Mouse (Mus musculus) forebrain, embryonic 14.5 days (tissue): ENCODE measurements around the gene Tspan5. TPM values are rescaled to one million over a fixed set of nuclear protein-coding genes. Genes with fewer than 3 reads are reported as not detected.

Experiments used
- ATAC-seq: fragments of 200-750 bp; cut with Nextera tagmentation; 2 replicates; pipeline ENCODE4 v1.8.0; 2017; ENCODE audit warnings: mild to moderate bottlenecking, moderate library complexity
- DNase-seq: peaks from one replicate; pipeline ENCODE4 v3.0.0-alpha.2; 2015; ENCODE audit warnings: low spot score
- H3K27ac ChIP-seq: fragments of 300-500 bp; sonication (generic); 2 replicates; pipeline ENCODE4 v1.5.1; 2014; ENCODE audit warnings: low read depth, mild to moderate bottlenecking, control low read depth, low read length, moderate library complexity
- H3K27me3 ChIP-seq: fragments of 300-500 bp; sonication (generic); replicated peaks from 2 replicates; pipeline ENCODE4 v1.6.1; 2014; ENCODE audit warnings: low read length, control low read depth, mixed read lengths; ENCODE audit not compliant: control insufficient read depth, insufficient read depth
- H3K36me3 ChIP-seq: fragments of 300-500 bp; sonication (generic); 2 replicates; pipeline ENCODE4 v1.6.1; 2014; ENCODE audit warnings: low read length, control low read depth; ENCODE audit not compliant: control insufficient read depth, insufficient read depth
- H3K4me1 ChIP-seq: fragments of 300-500 bp; sonication (generic); 2 replicates; pipeline ENCODE4 v1.6.1; 2014; ENCODE audit warnings: antibody characterized with exemption, low read length, control low read depth; ENCODE audit not compliant: control insufficient read depth, insufficient read depth
- H3K4me2 ChIP-seq: fragments of 300-500 bp; sonication (generic); 2 replicates; pipeline ENCODE4 v1.6.1; 2014; ENCODE audit warnings: mild to moderate bottlenecking, control low read depth, low read length
- H3K4me3 ChIP-seq: fragments of 300-500 bp; sonication (generic); 2 replicates; pipeline ENCODE4 v1.5.1; 2014; ENCODE audit warnings: low read depth, low read length, control low read depth
- H3K9ac ChIP-seq: fragments of 300-500 bp; sonication (generic); 2 replicates; pipeline ENCODE4 v1.6.1; 2014; ENCODE audit warnings: mild to moderate bottlenecking, low read length, control low read depth, moderate library complexity
- H3K9me3 ChIP-seq: fragments of 300-500 bp; sonication (generic); replicated peaks from 2 replicates; pipeline ENCODE4 v1.6.1; 2016; ENCODE audit warnings: low read length, control low read depth, mixed read lengths; ENCODE audit not compliant: control insufficient read depth
- WGBS: fragments of 180-500 bp; shearing (Covaris S2); extraction: QIAGEN DNeasy Blood & Tissue Kit; methylation state at CpG from one replicate; pipeline ENCODE4 v1.1.7; 2014; 5-methylcytosine and 5-hydroxymethylcytosine counted together
- polyA plus RNA-seq: library from polyadenylated mRNA; unstranded; fragments of >200 nt; fragmentation: Nextera tagmentation; extraction: Ambion mirVana; gene quantifications from 2 replicates; pipeline ENCODE4 v1.2.1, GENCODE M21; 2014

Gene Tspan5
- polyA plus RNA-seq, 1 experiment from 2014 or later: 82.3 TPM

DNA sequence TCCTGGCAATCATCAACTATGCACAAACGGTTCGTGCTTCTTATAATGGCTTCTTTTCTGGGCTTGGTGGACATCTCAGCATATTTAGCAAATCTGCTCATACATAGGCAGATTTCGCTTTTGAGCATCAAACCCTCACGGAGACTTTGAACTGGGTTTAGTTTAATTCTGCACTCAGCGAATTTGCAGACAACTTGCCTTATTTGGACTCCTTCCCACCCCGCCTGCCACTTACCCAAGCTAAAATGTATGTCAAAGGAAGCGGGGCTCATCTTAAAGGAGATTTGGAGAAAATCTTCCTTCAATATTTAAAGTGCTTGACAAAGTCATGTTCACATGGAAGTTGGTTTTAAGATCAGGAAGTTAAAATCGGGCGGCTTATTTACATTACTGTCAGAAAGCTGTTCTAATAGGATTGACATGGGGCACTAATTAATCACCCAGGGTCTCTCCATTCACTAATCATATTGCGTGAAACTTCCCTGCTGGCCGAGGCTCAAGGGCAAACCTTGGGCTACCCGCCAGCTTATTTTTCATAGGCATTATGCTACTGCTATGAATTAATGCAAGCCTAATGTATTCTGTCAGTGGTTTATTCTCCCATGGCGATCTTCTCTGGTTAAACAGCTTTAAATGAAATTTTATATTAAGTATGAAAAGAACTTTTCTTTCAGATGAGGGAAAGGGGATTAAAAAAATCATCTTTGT lies 111.1 kb downstream of the Tspan5 start:
- Histone ChIP-seq H3K9ac (no peak overlapping the region), H3K36me3 (no peaks in the 10 kb centered on the region), H3K4me1 (peaks cover 83% of the 10 kb centered on the region), H3K27me3 (no peaks in the 10 kb centered on the region), H3K27ac (no peak overlapping the region), H3K9me3 (no peaks in the 10 kb centered on the region), H3K4me3 (no peak overlapping the region), H3K4me2 (peak overlapping the region; percentile 20; the same call in 1 of the 2 replicates)
- DNase-seq (peak; percentile 62), ATAC-seq (no peak)
- WGBS: 16% methylated on average over 13 of the region's 13 CpGs

DNA sequence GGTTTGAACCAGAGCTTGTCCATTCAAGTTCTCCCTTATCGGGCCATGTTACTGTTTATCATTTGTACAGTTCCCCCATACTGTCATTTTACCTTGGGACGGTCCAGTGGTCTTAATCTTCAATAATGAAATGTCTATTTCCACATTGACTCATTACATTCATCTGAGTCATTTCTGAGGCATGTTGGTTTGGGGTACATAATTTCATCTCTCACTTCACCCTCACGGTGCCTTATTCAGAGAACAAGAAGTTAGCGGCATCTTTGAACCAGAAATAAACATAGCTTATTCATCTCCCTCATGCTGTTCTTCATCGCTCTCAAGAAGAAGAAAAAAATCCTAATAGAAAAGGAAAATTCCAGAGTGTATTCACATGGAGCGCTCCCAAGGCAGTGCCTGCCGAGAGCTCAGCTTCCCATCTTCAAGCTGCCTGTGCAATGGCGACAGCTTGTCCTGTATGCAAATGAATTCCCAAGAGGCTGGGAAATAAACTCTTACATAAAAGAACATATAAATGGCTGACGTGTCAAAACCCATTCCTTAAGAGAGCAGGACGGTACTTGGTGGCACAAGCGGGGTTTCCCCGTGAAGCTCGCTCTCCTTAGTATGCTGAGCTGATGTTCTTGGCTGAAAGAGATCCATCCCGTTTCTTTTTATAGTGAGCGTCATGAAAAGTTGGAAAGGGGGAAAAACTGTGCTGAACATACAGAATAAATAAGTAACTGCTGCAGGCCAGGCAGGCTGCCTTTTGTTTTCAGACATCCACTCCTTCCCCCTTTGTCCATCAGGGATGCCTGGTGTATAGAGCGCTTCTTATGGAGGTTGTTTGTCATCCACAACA lies 112.2 kb downstream of the Tspan5 start:
- Histone ChIP-seq H3K27ac (peak overlapping the region; percentile 63), H3K27me3 (no peaks in the 10 kb centered on the region), H3K9ac (peak overlapping the region; percentile 36; the same call in 1 of the 2 replicates), H3K4me1 (peaks cover 92% of the 10 kb centered on the region), H3K9me3 (no peaks in the 10 kb centered on the region), H3K4me2 (peak overlapping the region; percentile 26), H3K36me3 (no peaks in the 10 kb centered on the region), H3K4me3 (no peak overlapping the region)
- WGBS: 13% methylated on average over 16 of the region's 16 CpGs
- DNase-seq (peak; percentile 86), ATAC-seq (peak; percentile 65)

DNA sequence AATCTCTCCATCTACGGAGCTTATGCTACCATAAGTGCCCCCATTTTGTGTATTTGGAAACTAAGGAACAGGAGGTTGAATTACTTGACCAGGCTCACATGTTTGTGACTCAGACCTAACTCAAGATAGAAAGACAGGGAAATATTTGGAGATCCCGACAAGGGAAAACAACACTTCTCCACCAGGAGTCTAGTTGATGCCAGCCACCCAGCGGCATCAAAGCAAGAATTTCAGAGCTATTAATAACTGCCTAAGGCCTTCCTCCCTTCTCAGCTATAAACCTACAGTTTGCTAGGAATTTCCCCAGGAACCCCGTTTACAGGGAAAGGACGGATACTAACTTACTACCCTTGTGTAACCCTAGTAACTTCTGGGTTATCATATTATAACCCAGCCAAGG lies 113.4 kb downstream of the Tspan5 start:
- Histone ChIP-seq H3K27ac (no peak overlapping the region), H3K4me1 (peaks cover 92% of the 10 kb centered on the region), H3K4me2 (no peak overlapping the region), H3K9me3 (no peaks in the 10 kb centered on the region), H3K27me3 (no peaks in the 10 kb centered on the region), H3K9ac (no peak overlapping the region), H3K4me3 (no peak overlapping the region), H3K36me3 (no peaks in the 10 kb centered on the region)
- DNase-seq (no peak), ATAC-seq (no peak)
- 72% methylated on average over 5 of the region's 5 CpGs for WGBS

DNA sequence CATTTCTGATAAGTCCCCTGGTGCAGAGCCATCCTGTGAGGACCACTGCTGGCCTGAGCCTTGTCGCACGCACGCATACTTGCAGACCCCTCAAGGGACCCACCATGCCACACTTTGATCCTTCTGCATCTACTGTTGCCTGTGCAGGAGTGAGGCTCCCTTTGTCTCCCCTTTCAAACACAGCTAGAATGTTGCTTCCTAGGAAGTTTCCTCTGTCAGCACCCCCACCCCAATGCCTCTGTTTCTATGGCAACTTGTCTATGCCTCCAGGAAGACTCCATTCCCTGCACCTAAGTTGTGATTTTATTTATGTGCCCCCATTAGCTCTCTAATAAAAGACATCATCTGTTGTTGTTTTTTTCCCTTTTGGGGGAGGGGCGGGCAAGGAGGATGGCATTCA lies 115.0 kb downstream of the Tspan5 start:
- 43% methylated on average over 4 of the region's 4 CpGs for WGBS
- no peaks in the 10 kb centered on the region for H3K36me3 ChIP-seq
- ATAC-seq (peak; percentile 10; the same call in 1 of the 2 replicates), DNase-seq (peak; percentile 69)
- H3K27ac ChIP-seq: peak overlapping the region; percentile 60
- no peaks in the 10 kb centered on the region for H3K9me3 ChIP-seq
- H3K4me3 ChIP-seq: no peak overlapping the region
- H3K4me1 ChIP-seq: peaks cover 88% of the 10 kb centered on the region
- no peak overlapping the region; the same call in 1 of the 2 replicates for H3K9ac ChIP-seq
- no peaks in the 10 kb centered on the region for H3K27me3 ChIP-seq
- H3K4me2 ChIP-seq: 0 out of 2 replicates have a peak overlapping the region, but pooled peaks have one; percentile 12

DNA sequence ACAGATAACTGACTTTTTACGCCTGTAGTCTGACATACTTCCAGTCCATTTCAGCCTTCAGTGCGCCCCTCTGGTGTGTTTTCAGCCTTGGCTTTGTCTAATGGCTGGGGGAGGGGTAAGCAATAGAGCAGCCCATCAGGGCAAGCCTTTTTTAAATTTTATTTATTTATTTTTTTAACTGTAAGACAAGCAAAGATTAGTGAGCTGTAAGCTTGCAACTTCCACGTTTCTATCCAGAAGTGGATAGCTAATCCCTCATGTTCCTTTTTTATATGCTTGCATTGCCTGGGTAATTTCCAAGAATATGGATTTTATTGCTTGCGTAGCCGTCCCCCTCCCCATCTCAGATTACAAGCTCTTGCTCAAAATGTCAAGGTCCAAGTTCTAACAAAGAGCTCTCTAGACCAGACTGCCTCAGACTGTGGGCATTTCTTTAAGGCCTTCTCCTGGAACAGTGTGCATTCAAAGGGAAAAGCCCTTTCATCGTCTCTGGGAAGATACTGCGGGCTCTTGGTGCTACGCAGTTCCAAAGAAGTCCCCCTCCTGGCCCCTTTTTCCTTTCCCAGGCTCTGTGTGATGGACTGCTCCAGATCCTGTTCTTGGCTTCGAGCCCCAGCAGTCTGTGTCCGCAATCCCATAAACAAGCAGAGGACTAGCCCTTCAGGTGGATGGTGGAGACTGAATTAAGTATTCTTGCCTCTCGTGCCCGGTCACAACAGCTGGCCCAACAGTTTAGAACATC lies 116.0 kb downstream of the Tspan5 start:
- peak; percentile 10; the same call in 1 of the 2 replicates for ATAC-seq
- Histone ChIP-seq H3K27me3 (no peaks in the 10 kb centered on the region), H3K4me1 (peaks cover 78% of the 10 kb centered on the region), H3K9me3 (no peaks in the 10 kb centered on the region), H3K36me3 (no peaks in the 10 kb centered on the region), H3K9ac (no peak overlapping the region), H3K4me3 (no peak overlapping the region), H3K4me2 (no peak overlapping the region), H3K27ac (0 out of 2 replicates have a peak overlapping the region, but pooled peaks have one; percentile 22)
- DNase-seq: no peak
- WGBS: 12% methylated on average over 12 of the region's 12 CpGs

DNA sequence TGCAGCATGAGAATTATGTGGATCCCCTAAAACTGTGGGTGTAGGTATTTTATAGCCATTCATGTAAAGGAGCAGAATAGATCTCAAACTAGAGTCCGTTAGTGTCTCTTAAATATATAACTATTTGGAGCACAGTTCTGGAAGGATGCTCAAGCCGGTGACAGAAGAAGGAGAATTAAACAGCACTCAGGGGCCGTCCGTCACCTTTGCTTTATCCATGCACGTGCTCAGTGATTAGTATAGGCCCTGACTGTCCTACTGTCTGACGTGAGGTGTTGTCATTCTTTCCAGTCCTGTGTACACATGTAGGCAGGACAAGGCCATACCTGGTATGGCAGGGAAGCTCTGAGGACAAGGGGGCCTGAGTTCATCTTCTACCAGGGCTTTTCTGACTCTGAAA lies 116.7 kb downstream of the Tspan5 start:
- no peak for DNase-seq
- H3K27ac ChIP-seq: 0 out of 2 replicates have a peak overlapping the region, but pooled peaks have one; percentile 3
- no peaks in the 10 kb centered on the region for H3K36me3 ChIP-seq
- H3K27me3 ChIP-seq: no peaks in the 10 kb centered on the region
- no peak for ATAC-seq
- no peak overlapping the region for H3K4me2 ChIP-seq
- H3K4me1 ChIP-seq: peaks cover 71% of the 10 kb centered on the region
- H3K9ac ChIP-seq: no peak overlapping the region
- no peak overlapping the region for H3K4me3 ChIP-seq
- no peaks in the 10 kb centered on the region for H3K9me3 ChIP-seq
- 70% methylated on average over 6 of the region's 6 CpGs for WGBS

DNA sequence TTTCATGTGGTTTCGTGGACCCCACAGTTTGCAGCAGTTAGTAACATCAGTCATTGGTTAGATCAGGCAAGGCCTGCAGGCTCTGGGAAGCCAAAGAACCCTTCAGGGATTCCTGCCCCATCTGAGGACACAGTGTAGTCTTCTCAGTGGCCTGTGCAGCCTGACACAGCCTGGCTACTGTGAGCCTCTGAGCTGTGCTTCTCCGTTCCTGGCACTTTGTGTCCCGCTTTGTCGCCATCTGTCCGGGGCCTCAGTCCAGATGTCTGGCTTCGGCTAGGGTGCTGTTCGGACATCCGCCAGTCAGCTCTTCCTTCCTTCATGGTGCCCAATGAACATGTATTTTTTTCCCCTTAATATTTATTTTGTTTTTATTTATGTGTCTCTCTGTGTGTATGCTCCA lies 117.2 kb downstream of the Tspan5 start:
- DNase-seq: no peak
- 72% methylated on average over 8 of the region's 8 CpGs for WGBS
- peak overlapping the region; percentile 3; the same call in 1 of the 2 replicates for H3K27ac ChIP-seq

DNA sequence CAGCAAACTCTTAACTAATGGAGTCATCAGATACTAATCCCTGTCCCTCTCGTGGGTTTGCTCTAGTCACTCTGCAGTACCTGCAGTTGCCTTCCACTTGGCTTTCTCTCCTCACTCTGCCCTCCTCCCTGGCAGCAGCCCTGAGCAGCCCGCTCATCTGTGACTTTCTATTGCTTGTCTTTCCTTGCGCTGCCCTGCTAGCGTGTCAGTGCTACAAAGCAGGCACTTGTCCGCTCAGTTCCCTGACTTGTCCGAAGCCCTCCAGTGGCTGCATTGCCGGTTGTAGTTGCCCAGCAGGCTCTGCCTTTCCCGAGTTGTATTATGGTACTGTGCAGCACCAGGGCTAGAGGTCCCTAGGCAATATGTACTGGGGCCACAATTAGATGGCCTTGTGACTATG lies 117.7 kb downstream of the Tspan5 start:
- Histone ChIP-seq H3K4me1 (peaks cover 67% of the 10 kb centered on the region), H3K27me3 (no peaks in the 10 kb centered on the region), H3K9ac (no peak overlapping the region), H3K9me3 (no peaks in the 10 kb centered on the region), H3K36me3 (no peaks in the 10 kb centered on the region), H3K27ac (0 out of 2 replicates have a peak overlapping the region, but pooled peaks have one; percentile 3), H3K4me3 (no peak overlapping the region), H3K4me2 (no peak overlapping the region)
- DNase-seq: no peak
- no peak for ATAC-seq
- 31% methylated on average over 8 of the region's 8 CpGs for WGBS

More for the DNA sequence above, 117.2 kb downstream of the Tspan5 start:
- Histone ChIP-seq H3K27me3 (no peaks in the 10 kb centered on the region), H3K4me3 (no peak overlapping the region), H3K36me3 (no peaks in the 10 kb centered on the region), H3K4me2 (no peak overlapping the region), H3K9ac (no peak overlapping the region), H3K4me1 (peaks cover 68% of the 10 kb centered on the region), H3K9me3 (no peaks in the 10 kb centered on the region)
- no peak for ATAC-seq
